Mouse (Mus musculus): Measurements from ENCODE around the gene Ngly1. TPM values are rescaled to one million over a fixed set of nuclear protein-coding genes. Genes with fewer than 3 reads are reported as not detected.

Ngly1 gene
- polyA plus RNA-seq, 1 experiment from 2014 or later: 38.7 TPM

DNA sequence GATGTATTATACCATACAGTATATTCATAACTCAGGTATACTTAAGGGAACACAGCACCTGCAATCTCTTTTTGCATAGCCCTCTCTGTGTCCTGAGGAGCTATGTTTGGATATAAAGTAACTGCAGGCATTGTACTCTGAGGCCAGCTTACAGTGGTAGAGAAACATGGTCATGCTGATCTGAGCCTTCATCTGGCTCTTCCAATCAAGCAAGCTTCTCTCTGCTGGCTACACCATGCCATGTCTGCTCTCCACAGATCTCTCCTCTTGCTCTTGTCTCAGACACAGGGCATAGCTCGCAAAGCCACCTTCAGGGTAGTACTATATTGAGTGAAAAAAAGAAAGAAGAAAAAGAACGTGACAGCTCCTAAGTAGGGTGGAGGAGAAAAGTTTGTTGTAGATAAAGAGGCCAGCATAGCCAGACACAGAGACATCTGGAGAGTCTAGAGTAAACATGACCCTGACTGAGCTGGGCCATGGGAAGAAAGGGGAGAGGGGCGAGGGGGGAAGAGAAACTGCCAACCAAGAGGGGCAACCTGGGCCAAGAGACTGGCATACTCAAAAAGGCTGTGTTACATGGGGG, 86.8 kb downstream of the Ngly1 start:
- Histone ChIP-seq H3K27ac (no peak overlapping the region), H3K36me3 (no peaks in the 10 kb centered on the region), H3K4me3 (replicated peaks) (no peak overlapping the region), H3K4me2 (no peak overlapping the region), H3K9me3 (no peaks in the 10 kb centered on the region), H3K9ac (no peak overlapping the region), H3K27me3 (replicated peaks) (no peaks in the 10 kb centered on the region), H3K4me1 (no peaks in the 10 kb centered on the region)
- WGBS: 31% methylated on average over 3 of the region's 3 CpGs
- peak; percentile 31; the same call in 1 of the 2 replicates for ATAC-seq (ENCODE audit: insufficient read depth, low FRiP score, low read depth)

DNA sequence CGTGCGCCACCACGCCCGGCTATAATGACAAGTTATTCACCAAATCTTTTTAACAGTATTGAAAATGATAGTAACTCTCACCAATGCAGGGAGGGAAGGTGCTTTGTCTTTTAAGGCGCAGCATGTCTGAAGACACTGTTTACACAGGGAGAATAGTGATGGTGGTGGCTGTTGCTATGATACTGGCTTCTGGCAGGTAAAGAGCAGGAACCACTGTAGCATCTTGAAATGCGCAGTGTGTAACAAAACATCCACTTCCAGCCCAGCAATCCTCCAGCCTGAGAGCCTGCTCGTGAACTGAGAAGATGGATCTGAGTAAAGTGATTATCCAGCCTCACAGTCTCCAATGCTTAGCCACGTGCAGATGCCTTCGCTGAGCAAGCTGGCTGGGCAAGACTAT, 98.4 kb downstream of the Ngly1 start:
- no peak overlapping the region for H3K4me3 ChIP-seq (replicated peaks)
- ATAC-seq (ENCODE audit: insufficient read depth, low FRiP score, low read depth): no peak
- 66% methylated on average over 9 of the region's 9 CpGs for WGBS
- no peaks in the 10 kb centered on the region for H3K36me3 ChIP-seq
- H3K4me2 ChIP-seq: no peak overlapping the region
- no peak overlapping the region for H3K9ac ChIP-seq
- H3K4me1 ChIP-seq: no peaks in the 10 kb centered on the region
- H3K27ac ChIP-seq: no peak overlapping the region
- no peaks in the 10 kb centered on the region for H3K27me3 ChIP-seq (replicated peaks)
- H3K9me3 ChIP-seq: no peaks in the 10 kb centered on the region

DNA sequence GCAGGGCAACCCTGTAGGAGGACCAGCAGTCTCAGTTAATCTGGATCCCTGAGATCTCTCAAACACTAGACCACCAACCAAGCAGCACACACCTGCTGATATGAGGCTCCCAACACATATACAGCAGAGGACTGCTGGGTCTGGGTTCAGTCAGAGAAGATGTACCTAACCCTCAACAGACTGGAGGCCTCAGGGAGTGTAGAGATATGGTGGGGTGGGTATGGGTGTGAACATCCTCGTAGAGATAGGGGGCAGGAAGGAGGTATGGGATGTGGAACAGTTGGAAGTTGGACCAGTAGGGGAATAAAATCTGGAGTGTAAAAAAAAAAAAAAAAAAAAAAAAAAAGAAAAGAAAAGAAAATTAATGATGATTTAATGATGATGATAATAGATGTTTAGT, 110.6 kb downstream of the Ngly1 start:
- Histone ChIP-seq H3K9ac (no peak overlapping the region), H3K4me1 (peaks cover 9% of the 10 kb centered on the region; the same call in 1 of the 2 replicates), H3K4me2 (no peak overlapping the region), H3K4me3 (replicated peaks) (no peak overlapping the region), H3K9me3 (no peaks in the 10 kb centered on the region), H3K27me3 (replicated peaks) (no peaks in the 10 kb centered on the region), H3K27ac (no peak overlapping the region), H3K36me3 (no peaks in the 10 kb centered on the region)
- WGBS: 61% methylated on average over 1 of the region's 1 CpGs
- no peak for ATAC-seq (ENCODE audit: insufficient read depth, low FRiP score, low read depth)

Other genes with a start within 250 kb of the Ngly1 start
- 2.4 and 3.0 TPM in 2 replicates for gene Oxsm, start 528 bp downstream of the Ngly1 start, polyA plus RNA-seq (2015; fragmentation: Nextera tagmentation; extraction: Ambion mirVana)
- gene Top2b, start 115.9 kb downstream of the Ngly1 start, polyA plus RNA-seq (2015; fragmentation: Nextera tagmentation; extraction: Ambion mirVana): 36.6 and 43.3 TPM in 2 replicates